In genomic region chr11:116329314-116330210, GRCm38 (mm10) we compare ENCODE assay signal across 9 mouse cellular contexts. TPM values are rescaled to one million over a fixed set of nuclear protein-coding genes. Genes with fewer than 3 reads are reported as not detected.
A peak's percentile ranks its signal among the peaks of the same experiment; 100 is the strongest.
DNase-seq lines count a peak whose midpoint lies in the region; ATAC-seq and TF ChIP-seq lines count a peak whose summit lies in the region.
"Had no signal": no experiment of that assay in that cellular context is flagged by ENCODE, and none has a peak within 500 bp of the region (broad histone marks: within the 10 kb centered on the region; RNA-seq: fewer than 3 reads in every experiment).

No protein-coding gene starts in this region.

- ATAC-seq in forebrain, embryonic 11.5 days (replicated peaks; ENCODE audit: low FRiP score), result peak; percentile 73
- ATAC-seq in neural tube, embryonic 12.5 days (ENCODE audit: low FRiP score, low read depth), result peak; percentile 77

- no peak for TF ChIP-seq CTCF in left cerebral cortex, adult 2 months (IDR thresholded peaks at IDR 0.05)

- H3K36me3 ChIP-seq in forebrain, embryonic 11.5 days (ENCODE audit: control insufficient read depth, insufficient read depth, low read length), result no peaks in the 10 kb centered on the region
- H3K36me3 ChIP-seq in neural tube, embryonic 12.5 days, result no peaks in the 10 kb centered on the region

- H3K27ac ChIP-seq in left cerebral cortex, adult 2 months, result peak overlapping the region; percentile 66; the same call in 1 of the 2 replicates
- peak overlapping the region; percentile 86 for H3K27ac ChIP-seq in forebrain, embryonic 11.5 days (ENCODE audit: low read depth, low read length)
- H3K27ac ChIP-seq in neural tube, embryonic 12.5 days, result peak overlapping the region; percentile 68

- no peak for DNase-seq in left cerebral cortex, adult 2 months (ENCODE audit: extremely low spot score in 1 of 2, low spot score in 2 of 2)
- no peak for DNase-seq in left cerebral cortex, adult 11 months (ENCODE audit: low spot score)
- peak; percentile 76 for DNase-seq in forebrain, embryonic 11.5 days (ENCODE audit: low spot score)
- peak; percentile 59 to 79 for DNase-seq in kidney, postnatal 36 days
- DNase-seq in cerebellum, adult 11 months, result no peak
- DNase-seq in spleen, adult 18-20 months, result no peak
- no peak for DNase-seq in ovary, adult 18-20 months (ENCODE audit: low spot score)

- intact Hi-C loops in left cerebral cortex, adult 2 months (cut with DNase I), result no loop called here

- WGBS in forebrain, embryonic 11.5 days, result 39% methylated on average over 18 of the region's 18 CpGs
- 37% methylated on average over 18 of the region's 18 CpGs for WGBS in neural tube, embryonic 12.5 days

- no peak overlapping the region for H3K4me3 ChIP-seq in left cerebral cortex, adult 2 months
- H3K4me3 ChIP-seq in forebrain, embryonic 11.5 days (ENCODE audit: low read depth, low read length), result no peak overlapping the region
- H3K4me3 ChIP-seq in neural tube, embryonic 12.5 days, result no peak overlapping the region

- H3K9me3 ChIP-seq in forebrain, embryonic 11.5 days (ENCODE audit: control insufficient read depth, low read length), result no peaks in the 10 kb centered on the region
- no peaks in the 10 kb centered on the region for H3K9me3 ChIP-seq in neural tube, embryonic 12.5 days

- peak overlapping the region; percentile 42 for H3K9ac ChIP-seq in forebrain, embryonic 11.5 days (ENCODE audit: low read length)
- 0 out of 2 replicates have a peak overlapping the region, but pooled peaks have one; percentile 26 for H3K9ac ChIP-seq in neural tube, embryonic 12.5 days

- H3K27me3 ChIP-seq in forebrain, embryonic 11.5 days (ENCODE audit: control insufficient read depth, insufficient read depth, low read length), result peaks cover 11% of the 10 kb centered on the region
- peaks cover 15% of the 10 kb centered on the region for H3K27me3 ChIP-seq in neural tube, embryonic 12.5 days (replicated peaks)

- H3K4me1 ChIP-seq in forebrain, embryonic 11.5 days (replicated peaks; ENCODE audit: control insufficient read depth, insufficient read depth, low read length), result peaks cover 44% of the 10 kb centered on the region
- H3K4me1 ChIP-seq in neural tube, embryonic 12.5 days, result peaks cover 59% of the 10 kb centered on the region

- 0 out of 2 replicates have a peak overlapping the region, but pooled peaks have one; percentile 18 for H3K4me2 ChIP-seq in forebrain, embryonic 11.5 days (ENCODE audit: low read depth, low read length, severe bottlenecking)
- H3K4me2 ChIP-seq in neural tube, embryonic 12.5 days (replicated peaks), result no peak overlapping the region

RNA-seq across cellular contexts. Expression of gene Foxj1, which starts 5.6 kb away (rescaled TPM):
- 1 to 10 TPM; 4.2 to 4.4 TPM for total RNA-seq in left cerebral cortex, adult 2 months (2021)
- 5.3 and 6.8 TPM in 2 replicates for polyA plus RNA-seq in forebrain, embryonic 11.5 days (2014; fragmentation: Nextera tagmentation; extraction: Ambion mirVana)
- polyA plus RNA-seq in neural tube, embryonic 12.5 days (2016; fragmentation: Nextera tagmentation; extraction: Ambion mirVana), result 7.1 and 7.3 TPM in 2 replicates

RNA-seq across cellular contexts. Expression of gene Exoc7, which starts 22.5 kb away (rescaled TPM):
- 10 to 100 TPM; 89.8 to 98.5 TPM for total RNA-seq in left cerebral cortex, adult 2 months (2021)
- 67.8 and 71.1 TPM in 2 replicates for polyA plus RNA-seq in forebrain, embryonic 11.5 days (2014; fragmentation: Nextera tagmentation; extraction: Ambion mirVana)
- 75.5 and 89.3 TPM in 2 replicates for polyA plus RNA-seq in neural tube, embryonic 12.5 days (2016; fragmentation: Nextera tagmentation; extraction: Ambion mirVana)

RNA-seq across cellular contexts. Expression of gene Galr2, which starts 48.8 kb away (rescaled TPM):
- not detected for total RNA-seq in left cerebral cortex, adult 2 months (2021)
- polyA plus RNA-seq in forebrain, embryonic 11.5 days (2014; fragmentation: Nextera tagmentation; extraction: Ambion mirVana), result 0.27 TPM in 1 of 2 replicates, not detected in the other
- polyA plus RNA-seq in neural tube, embryonic 12.5 days (2016; fragmentation: Nextera tagmentation; extraction: Ambion mirVana), result 1.4 and 2.0 TPM in 2 replicates
- polyA plus RNA-seq: heart, embryonic 14.5 days had no signal

RNA-seq across cellular contexts. Expression of gene Srp68, which starts 55.5 kb away (rescaled TPM):
- total RNA-seq in left cerebral cortex, adult 2 months (2021), result 10 to 100 TPM; 70.5 to 75.4 TPM
- 81.2 and 83.6 TPM in 2 replicates for polyA plus RNA-seq in forebrain, embryonic 11.5 days (2014; fragmentation: Nextera tagmentation; extraction: Ambion mirVana)
- polyA plus RNA-seq in neural tube, embryonic 12.5 days (2016; fragmentation: Nextera tagmentation; extraction: Ambion mirVana), result 85.3 and 88.4 TPM in 2 replicates

Comparison
In these comparisons a context has a peak if more than half of its experiments do, and no peak if none do; other contexts are left out.
1. DNase-seq: peak in forebrain, embryonic 11.5 days (single experiment) and kidney, postnatal 36 days (2 of 2); none in left cerebral cortex, adult 2 months (0 of 2), left cerebral cortex, adult 11 months (single experiment), cerebellum, adult 11 months (single experiment), spleen, adult 18-20 months (0 of 2) and ovary, adult 18-20 months (single experiment).
2. Peak in every context shown above with its lines, with median percentiles within 50 percentile points of each other: H3K27ac ChIP-seq.